Comparison of ENCODE assay signal across 27 mouse cellular contexts in genomic region chr6:146640068-146640965, GRCm38 (mm10). TPM values are rescaled to one million over a fixed set of nuclear protein-coding genes. Genes with fewer than 3 reads are reported as not detected.
DNase-seq lines count a peak whose midpoint lies in the region; ATAC-seq and TF ChIP-seq lines count a peak whose summit lies in the region.
"Had no signal": no experiment of that assay in that cellular context is flagged by ENCODE, and none has a peak within 500 bp of the region (broad histone marks: within the 10 kb centered on the region; RNA-seq: fewer than 3 reads in every experiment).

No protein-coding gene starts in this region.

- DNase-seq in 416B (ENCODE audit: low read depth) (peak; percentile 70), A20 (ENCODE audit: low read depth, low spot score) (peak; percentile 26)
- no peak for DNase-seq in cerebellum, postnatal 4 days (ENCODE audit: low spot score in 2 of 2)
- DNase-seq in embryo, embryonic 10 days (ENCODE audit: low spot score), result no peak
- DNase-seq in gastrocnemius, postnatal 14 days, result no peak
- DNase-seq: adrenal gland, adult 2 months; cerebellum, adult 11 months; cerebellum, adult 9-11 months; gastrocnemius, adult 2 months; kidney, postnatal 10 days; lung, adult 2 months; lung, postnatal 14 days; right cerebral cortex, postnatal 25 days; thymus, postnatal 14 days had no signal

- intact Hi-C loops in gastrocnemius, postnatal 14 days (cut with DNase I; ENCODE audit: low total_unique reads), result no loop called here

- H3K4me1 ChIP-seq in bone marrow macrophage, adult 2 months (ENCODE audit: control insufficient read depth, insufficient read depth, low read length), result peaks cover 30% of the 10 kb centered on the region

- TF ChIP-seq CTCF in bone marrow macrophage, adult 2 months (IDR thresholded peaks at IDR 0.05; ENCODE audit: low read depth, low read length), result no peak

- TF ChIP-seq POLR2A in bone marrow macrophage, adult 2 months (IDR thresholded peaks at IDR 0.05; ENCODE audit: borderline replicate concordance, low read depth, low read length), result no peak

- no peak overlapping the region for H3K4me3 ChIP-seq in bone marrow macrophage, adult 2 months (ENCODE audit: insufficient read depth, low read length)
- H3K4me3 ChIP-seq: embryonic facial prominence, embryonic 10.5 days; embryonic facial prominence, embryonic 15.5 days; forebrain, embryonic 13.5 days; gastrocnemius, adult 2 months; heart, embryonic 10.5 days; heart, embryonic 15.5 days; intestine, embryonic 15.5 days; limb, embryonic 10.5 days; limb, embryonic 15.5 days had no signal

- peak; percentile 28 for ATAC-seq in megakaryocyte, adult 5-6 weeks (ENCODE audit: poor library complexity, severe bottlenecking)
- ATAC-seq: activated CD4-positive, CD25-positive, alpha-beta regulatory T cell, adult 4 months; forebrain, embryonic 13.5 days; hindbrain, embryonic 16.5 days; intestine, embryonic 15.5 days; midbrain, embryonic 16.5 days had no signal

- H3K27ac ChIP-seq in bone marrow macrophage, adult 2 months (ENCODE audit: insufficient read depth, low read depth, low read length), result 0 out of 2 replicates have a peak overlapping the region, but pooled peaks have one; percentile 13
- H3K27ac ChIP-seq: embryonic facial prominence, embryonic 10.5 days; embryonic facial prominence, embryonic 15.5 days; forebrain, embryonic 13.5 days; gastrocnemius, adult 2 months; heart, embryonic 10.5 days; heart, embryonic 15.5 days; intestine, embryonic 15.5 days; limb, embryonic 10.5 days; limb, embryonic 15.5 days had no signal

RNA-seq across cellular contexts. Expression of gene Med21, which starts 2.0 kb away (rescaled TPM):
- 39.7 and 54.2 TPM in 2 replicates for polyA plus RNA-seq in bone marrow macrophage, adult 2 months (2012; ENCODE audit: insufficient read depth, insufficient read length, missing spikeins)
- total RNA-seq in megakaryocyte, adult 5-6 weeks (2015), result 96.7 and 109 TPM in 2 replicates
- total RNA-seq in megakaryocyte, adult 5-6 weeks (2017), result 76.2 and 82.8 TPM in 2 replicates
- total RNA-seq in gastrocnemius, postnatal 14 days (2021), result 10 to 100 TPM; 36.7 to 40.3 TPM

RNA-seq across cellular contexts. Expression of gene Tm7sf3, which starts 2.3 kb away (rescaled TPM):
- 16.3 and 17.0 TPM in 2 replicates for polyA plus RNA-seq in bone marrow macrophage, adult 2 months (2012; ENCODE audit: insufficient read depth, insufficient read length, missing spikeins)
- total RNA-seq in megakaryocyte, adult 5-6 weeks (2015), result 27.8 and 31.6 TPM in 2 replicates
- total RNA-seq in megakaryocyte, adult 5-6 weeks (2017), result 40.3 and 40.4 TPM in 2 replicates
- total RNA-seq in gastrocnemius, postnatal 14 days (2021), result 10 to 100 TPM; 12.3 to 14.8 TPM

Comparison
In these comparisons a context has a peak if more than half of its experiments do, and no peak if none do; other contexts are left out.
1. DNase-seq: peak in 416B (single experiment) and A20 (single experiment); none in cerebellum, postnatal 4 days (0 of 2), embryo, embryonic 10 days (single experiment) and gastrocnemius, postnatal 14 days (single experiment).